Mouse (Mus musculus) midbrain, postnatal 0 days (tissue): ENCODE measurements around the gene Tiam2. TPM values are rescaled to one million over a fixed set of nuclear protein-coding genes. Genes with fewer than 3 reads are reported as not detected.

ENCODE experiments used
- ATAC-seq: fragments of 200-750 bp; cut with Nextera tagmentation; 2 replicates; pipeline ENCODE4 v1.8.0; 2017; ENCODE audit warnings: moderate number of reproducible peaks, mild to moderate bottlenecking, moderate TSS enrichment, moderate library complexity; ENCODE audit not compliant: low FRiP score
- DNase-seq: peaks from one replicate; pipeline ENCODE4 v3.0.0-alpha.2; 2015; ENCODE audit warnings: low spot score
- H3K27ac ChIP-seq: fragments of 300-500 bp; sonication (generic); 2 replicates; pipeline ENCODE4 v1.5.1; 2014; ENCODE audit warnings: low read depth, mild to moderate bottlenecking, low read length, mixed read lengths
- H3K27me3 ChIP-seq: fragments of 300-500 bp; sonication (generic); 2 replicates; pipeline ENCODE4 v1.6.1; 2014; ENCODE audit warnings: low read length, control low read depth, mixed read lengths; ENCODE audit not compliant: insufficient read depth
- H3K36me3 ChIP-seq: fragments of 300-500 bp; sonication (generic); 2 replicates; pipeline ENCODE4 v1.6.1; 2014; ENCODE audit warnings: low read length, control low read depth, mixed read lengths; ENCODE audit not compliant: insufficient read depth
- H3K4me1 ChIP-seq: fragments of 300-500 bp; sonication (generic); 2 replicates; pipeline ENCODE4 v1.6.1; 2014; ENCODE audit warnings: mild to moderate bottlenecking, control low read depth, antibody characterized with exemption, low read length, mixed read lengths; ENCODE audit not compliant: insufficient read depth
- H3K4me2 ChIP-seq: fragments of 300-500 bp; sonication (generic); 2 replicates; pipeline ENCODE4 v1.6.1; 2014; ENCODE audit warnings: low read depth, mild to moderate bottlenecking, low read length, mixed read lengths; ENCODE audit not compliant: poor library complexity, severe bottlenecking
- H3K4me3 ChIP-seq: fragments of 300-500 bp; sonication (generic); 2 replicates; pipeline ENCODE4 v1.5.1; 2014; ENCODE audit warnings: low read depth, mild to moderate bottlenecking, low read length, moderate library complexity
- H3K9ac ChIP-seq: fragments of 300-500 bp; sonication (generic); replicated peaks from 2 replicates; pipeline ENCODE4 v1.6.1; 2014; ENCODE audit warnings: mild to moderate bottlenecking, low read length, moderate library complexity, mixed read lengths; ENCODE audit not compliant: poor library complexity, severe bottlenecking
- H3K9me3 ChIP-seq: fragments of 300-500 bp; sonication (generic); 2 replicates; pipeline ENCODE4 v1.6.1; 2016; ENCODE audit warnings: low read length, control low read depth
- CTCF ChIP-seq: IDR thresholded peaks from 2 replicates; pipeline ENCODE4 v1.5.1; 2016; ENCODE audit warnings: antibody characterized with exemption, mild to moderate bottlenecking
- WGBS: fragments of 180-500 bp; shearing (Covaris S2); extraction: QIAGEN DNeasy Blood & Tissue Kit; methylation state at CpG from one replicate; pipeline ENCODE4 v1.1.7; 2014; 5-methylcytosine and 5-hydroxymethylcytosine counted together
- polyA plus RNA-seq: library from polyadenylated mRNA; unstranded; fragments of >200 nt; fragmentation: Nextera tagmentation; extraction: Ambion mirVana; gene quantifications from 2 replicates; pipeline ENCODE4 v1.2.1, GENCODE M21; 2015
- total RNA-seq: library from RNA; depleted of rRNA; stranded (reverse); fragments of >200 nt; gene quantifications from 2 replicates; pipeline ENCODE4 v1.2.3, GENCODE M21; 2014

The Tiam2 gene
- total and polyA plus RNA-seq, 2 experiments from 2014 or later, result 1.7 to 6.9 TPM

DNA sequence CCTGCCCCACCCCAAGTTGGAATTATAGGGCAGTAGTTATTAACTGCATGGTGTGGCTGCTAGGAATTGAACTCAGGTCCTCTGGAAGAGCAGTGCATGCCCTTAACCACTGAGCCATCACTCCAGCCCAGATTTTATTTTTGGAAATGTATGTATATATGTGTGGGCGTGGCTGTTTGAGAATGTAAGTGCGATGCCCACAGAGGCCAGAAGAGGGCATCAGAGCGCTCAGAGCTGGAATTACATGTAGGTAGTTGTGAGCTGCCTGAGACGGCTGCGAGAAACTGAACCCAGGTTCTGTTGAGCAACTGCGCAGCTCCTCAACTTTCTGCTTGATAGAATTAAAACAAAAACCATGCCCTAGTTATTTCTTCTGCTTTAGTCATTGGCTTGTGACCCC, 38.0 kb upstream of the Tiam2 start:
- H3K4me3 ChIP-seq, result no peak overlapping the region
- no peak overlapping the region for H3K27ac ChIP-seq
- TF ChIP-seq CTCF, result peak; percentile 74
- DNase-seq (peak; percentile 54), ATAC-seq (no peak)
- WGBS, result 22% methylated on average over 6 of the region's 6 CpGs
- 0 out of 2 replicates have a peak, but pooled peaks cover 2% of the 10 kb centered on the region for H3K36me3 ChIP-seq
- H3K4me2 ChIP-seq, result no peak overlapping the region
- H3K9me3 ChIP-seq, result no peaks in the 10 kb centered on the region
- H3K9ac ChIP-seq, result no peak overlapping the region
- no peaks in the 10 kb centered on the region for H3K4me1 ChIP-seq
- no peaks in the 10 kb centered on the region for H3K27me3 ChIP-seq

DNA sequence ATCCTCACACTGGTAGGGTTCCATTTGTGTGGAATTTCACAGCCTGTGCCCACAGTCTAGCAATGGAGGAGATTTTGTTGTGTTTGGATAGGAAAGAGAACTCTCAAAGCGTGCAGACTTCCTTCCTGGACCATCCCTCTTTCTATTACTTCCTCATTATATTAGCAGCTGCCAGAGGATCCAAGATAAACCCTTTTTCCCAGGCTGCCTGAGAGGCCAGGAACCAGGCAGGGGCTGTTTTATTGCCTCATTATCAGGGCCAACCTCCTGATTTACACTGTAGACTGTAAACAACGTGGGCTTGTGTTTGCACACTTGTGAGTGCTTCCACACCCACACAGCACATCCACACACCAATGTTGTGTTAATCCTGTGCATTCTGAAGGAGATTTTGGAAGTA, 31.3 kb upstream of the Tiam2 start:
- no peak for TF ChIP-seq CTCF

DNA sequence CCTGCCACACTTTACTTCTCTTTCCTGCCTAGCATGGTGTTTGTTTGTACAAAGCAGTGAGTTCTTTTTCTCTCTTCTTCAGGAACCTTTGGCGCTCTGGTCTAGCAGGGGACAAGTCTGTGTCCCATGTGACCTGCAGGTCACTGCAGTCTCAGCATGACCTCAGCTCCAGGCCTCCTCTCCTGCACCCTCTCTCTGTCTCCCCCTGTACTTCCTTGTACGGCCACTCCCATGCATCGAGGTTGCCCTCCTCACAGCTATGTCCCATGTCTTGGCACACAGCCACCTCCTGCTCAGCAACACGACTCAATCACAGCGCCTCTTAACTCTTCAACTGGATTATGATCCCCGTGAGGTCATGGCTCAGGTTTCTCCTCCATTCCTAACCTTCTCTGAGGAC, 26.9 kb upstream of the Tiam2 start:
- DNase-seq (no peak), ATAC-seq (no peak)
- Histone ChIP-seq H3K36me3 (no peaks in the 10 kb centered on the region), H3K27ac (no peak overlapping the region), H3K9me3 (no peaks in the 10 kb centered on the region), H3K4me1 (no peaks in the 10 kb centered on the region), H3K4me2 (no peak overlapping the region), H3K4me3 (no peak overlapping the region), H3K27me3 (no peaks in the 10 kb centered on the region), H3K9ac (no peak overlapping the region)
- no peak for TF ChIP-seq CTCF
- WGBS, result 72% methylated on average over 6 of the region's 6 CpGs

More for the DNA sequence above, 31.3 kb upstream of the Tiam2 start:
- H3K27ac ChIP-seq, result no peak overlapping the region; the same call in none of the 2 replicates
- H3K4me3 ChIP-seq, result no peak overlapping the region
- H3K4me1 ChIP-seq, result no peaks in the 10 kb centered on the region; the same call in 1 of the 2 replicates
- H3K4me2 ChIP-seq, result no peak overlapping the region
- H3K27me3 ChIP-seq, result no peaks in the 10 kb centered on the region
- WGBS, result 58% methylated on average over 2 of the region's 2 CpGs
- H3K9me3 ChIP-seq, result no peaks in the 10 kb centered on the region
- no peak overlapping the region for H3K9ac ChIP-seq
- 0 out of 2 replicates have a peak, but pooled peaks cover 2% of the 10 kb centered on the region for H3K36me3 ChIP-seq
- DNase-seq (no peak), ATAC-seq (no peak)

DNA sequence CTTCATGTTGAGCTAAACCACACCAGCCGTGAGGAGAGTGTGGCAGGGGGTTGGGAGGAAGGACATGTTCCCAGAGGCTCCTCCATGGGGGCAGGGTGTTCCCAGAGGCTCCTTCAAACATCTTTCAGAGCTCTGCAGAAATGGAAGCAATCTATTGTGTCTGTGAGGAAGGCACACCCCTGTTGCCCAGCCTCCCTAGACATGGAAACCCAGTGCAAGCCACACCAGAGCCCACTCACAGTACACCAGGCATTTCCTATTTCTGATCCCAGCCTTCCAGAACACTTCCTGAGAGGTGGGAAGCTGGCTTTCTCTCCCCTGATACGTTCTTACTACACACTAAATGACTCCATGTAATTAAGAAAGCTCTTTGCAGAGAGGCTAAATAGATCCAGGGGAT, 20.4 kb upstream of the Tiam2 start:
- no peak for ATAC-seq

DNA sequence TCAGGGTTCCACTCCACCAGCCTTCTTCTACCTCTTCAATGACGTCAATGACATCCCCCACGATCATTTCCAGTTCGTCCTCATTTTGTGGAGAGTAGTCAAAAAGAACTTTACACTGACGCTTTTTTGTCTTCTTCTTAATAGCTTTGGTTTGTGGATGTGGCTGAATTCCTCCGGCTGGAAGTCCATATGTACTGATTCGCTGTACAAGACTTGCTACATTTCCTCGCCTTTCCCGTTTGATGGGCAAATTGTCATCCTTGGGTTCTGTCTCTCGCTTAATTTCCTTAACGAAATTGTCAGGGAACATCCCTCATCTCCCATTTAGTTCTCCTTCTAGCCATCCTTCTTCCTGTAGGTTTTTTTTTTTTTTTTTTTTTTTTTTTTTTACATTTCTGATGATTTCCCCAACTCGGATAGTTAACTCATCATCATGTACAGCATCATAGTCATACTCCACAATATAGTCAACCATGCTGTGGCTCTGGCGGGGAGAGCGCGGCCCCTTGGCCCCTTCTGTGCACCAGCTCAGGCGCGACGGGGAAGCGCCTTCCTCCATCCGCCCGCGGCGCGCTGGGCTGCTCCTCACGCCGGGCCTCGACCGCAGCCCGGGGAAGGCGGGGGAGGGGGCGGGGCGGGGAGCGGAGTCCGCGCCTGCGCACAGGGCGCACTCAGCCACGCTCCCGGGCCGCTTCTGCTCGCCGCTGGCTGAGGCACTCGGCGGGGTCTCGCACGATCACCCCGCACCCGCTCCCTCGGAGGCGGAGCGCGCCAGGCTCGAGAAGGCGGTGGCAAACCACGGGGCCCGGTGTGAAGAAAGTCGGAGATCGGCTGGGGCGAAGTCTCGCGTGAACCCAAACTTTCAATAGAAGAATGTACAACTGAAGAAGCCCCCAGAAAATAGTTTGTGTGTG, 12.4 kb upstream of the Tiam2 start:
- H3K4me1 ChIP-seq, result no peaks in the 10 kb centered on the region
- no peaks in the 10 kb centered on the region for H3K9me3 ChIP-seq
- no peaks in the 10 kb centered on the region for H3K36me3 ChIP-seq
- H3K27ac ChIP-seq, result no peak overlapping the region
- H3K4me3 ChIP-seq, result peak overlapping the region; percentile 47
- WGBS, result 3% methylated on average over 60 of the region's 60 CpGs
- H3K9ac ChIP-seq, result peak overlapping the region; percentile 44
- H3K4me2 ChIP-seq, result peak overlapping the region; percentile 69
- H3K27me3 ChIP-seq, result no peaks in the 10 kb centered on the region
- ATAC-seq, result peak; percentile 88
- TF ChIP-seq CTCF, result no peak
- peak; percentile 79 for DNase-seq

More for the DNA sequence above, 20.4 kb upstream of the Tiam2 start:
- H3K9me3 ChIP-seq, result no peaks in the 10 kb centered on the region
- no peak overlapping the region for H3K27ac ChIP-seq
- H3K4me3 ChIP-seq, result no peak overlapping the region
- TF ChIP-seq CTCF, result no peak
- 44% methylated on average over 2 of the region's 2 CpGs for WGBS
- H3K9ac ChIP-seq, result no peak overlapping the region
- H3K27me3 ChIP-seq, result no peaks in the 10 kb centered on the region
- DNase-seq, result no peak
- no peaks in the 10 kb centered on the region for H3K4me1 ChIP-seq
- no peak overlapping the region for H3K4me2 ChIP-seq
- H3K36me3 ChIP-seq, result no peaks in the 10 kb centered on the region

DNA sequence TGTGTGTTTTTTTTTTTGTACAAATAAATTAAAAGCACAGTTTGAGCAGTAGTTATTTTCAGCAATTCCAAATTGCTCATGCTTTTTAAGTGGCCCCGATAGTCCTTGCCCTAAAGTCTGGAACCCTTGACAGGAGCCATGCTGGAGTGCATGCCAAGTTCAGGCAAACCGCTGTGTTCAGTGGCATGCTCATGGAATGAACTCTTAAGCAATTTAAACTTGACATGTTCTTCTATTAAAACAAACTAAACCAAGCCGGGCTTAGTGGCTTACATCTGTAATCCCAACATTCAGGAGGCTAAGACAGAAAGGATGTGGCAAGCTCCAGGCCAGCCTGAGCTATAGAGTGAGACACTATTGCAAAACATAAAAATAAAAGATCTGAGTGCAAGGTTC, 11.8 kb upstream of the Tiam2 start:
- peak overlapping the region; percentile 47 for H3K4me3 ChIP-seq
- DNase-seq (no peak), ATAC-seq (no peak)
- no peaks in the 10 kb centered on the region for H3K4me1 ChIP-seq
- no peak for TF ChIP-seq CTCF
- H3K27ac ChIP-seq, result no peak overlapping the region
- H3K36me3 ChIP-seq, result no peaks in the 10 kb centered on the region
- H3K9me3 ChIP-seq, result no peaks in the 10 kb centered on the region
- no peaks in the 10 kb centered on the region for H3K27me3 ChIP-seq
- H3K9ac ChIP-seq, result no peak overlapping the region
- WGBS, result 39% methylated on average over 3 of the region's 3 CpGs
- H3K4me2 ChIP-seq, result peak overlapping the region; percentile 69
